Mouse (Mus musculus) intestine, embryonic 16.5 days (tissue): ENCODE results near the gene Usp39. TPM values are rescaled to one million over a fixed set of nuclear protein-coding genes. Genes with fewer than 3 reads are reported as not detected.

Source experiments
- ATAC-seq: fragments of 200-750 bp; cut with Nextera tagmentation; 2 replicates; pipeline ENCODE4 v1.8.0; 2017; ENCODE audit warnings: moderate TSS enrichment, moderate library complexity
- H3K27ac ChIP-seq: fragments of 300-500 bp; sonication (generic); 2 replicates; pipeline ENCODE4 v1.5.1; 2014; ENCODE audit warnings: mild to moderate bottlenecking, low read length
- H3K27me3 ChIP-seq: fragments of 300-500 bp; sonication (generic); replicated peaks from 2 replicates; pipeline ENCODE4 v1.6.1; 2014; ENCODE audit warnings: low read length, control low read depth, mixed read lengths; ENCODE audit not compliant: control insufficient read depth, insufficient read depth
- H3K36me3 ChIP-seq: fragments of 300-500 bp; sonication (generic); 2 replicates; pipeline ENCODE4 v1.6.1; 2014; ENCODE audit warnings: low read length, control low read depth; ENCODE audit not compliant: control insufficient read depth, insufficient read depth
- H3K4me1 ChIP-seq: fragments of 300-500 bp; sonication (generic); 2 replicates; pipeline ENCODE4 v1.6.1; 2014; ENCODE audit warnings: low read length, control low read depth, mixed read lengths; ENCODE audit not compliant: control insufficient read depth, insufficient read depth
- H3K4me2 ChIP-seq: fragments of 300-500 bp; sonication (generic); 2 replicates; pipeline ENCODE4 v1.6.1; 2014; ENCODE audit warnings: low read depth, low read length, control low read depth
- H3K4me3 ChIP-seq: fragments of 300-500 bp; sonication (generic); 2 replicates; pipeline ENCODE4 v1.5.1; 2014; ENCODE audit warnings: mild to moderate bottlenecking, low read length
- H3K9ac ChIP-seq: fragments of 300-500 bp; sonication (generic); 2 replicates; pipeline ENCODE4 v1.6.1; 2014; ENCODE audit warnings: low read depth, low read length
- H3K9me3 ChIP-seq: fragments of 300-500 bp; sonication (generic); 2 replicates; pipeline ENCODE4 v1.6.1; 2016; ENCODE audit warnings: low read length, control low read depth; ENCODE audit not compliant: control insufficient read depth
- WGBS: fragments of 180-500 bp; shearing (Covaris S2); extraction: QIAGEN DNeasy Blood & Tissue Kit; methylation state at CpG from one replicate; pipeline ENCODE4 v1.1.7; 2014; 5-methylcytosine and 5-hydroxymethylcytosine counted together
- polyA plus RNA-seq: library from polyadenylated mRNA; unstranded; fragments of >200 nt; fragmentation: Nextera tagmentation; extraction: Ambion mirVana; gene quantifications from 2 replicates; pipeline ENCODE4 v1.2.1, GENCODE M21; 2015

Gene Usp39
- polyA plus RNA-seq, 1 experiment from 2014 or later, result 33.0 TPM

DNA sequence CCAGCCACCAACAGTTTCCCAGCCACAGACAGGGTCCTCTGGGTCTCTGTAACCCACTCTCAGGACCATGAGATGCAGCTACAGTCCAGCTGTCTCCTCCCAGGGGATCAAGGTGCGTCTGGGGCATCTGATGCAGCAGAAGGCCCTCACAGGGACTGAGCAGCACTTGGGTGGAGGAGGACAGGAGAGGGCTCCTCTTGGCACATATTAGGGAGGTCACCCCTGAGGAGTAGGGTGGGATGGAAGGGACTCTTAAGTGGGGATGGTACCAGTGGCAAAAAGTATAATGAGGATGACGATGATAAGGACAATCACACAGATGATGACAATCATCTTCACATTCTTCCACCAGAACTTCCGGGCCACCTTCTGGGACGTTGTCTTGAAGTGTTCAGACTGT lies 40.3 kb upstream of the Usp39 start:
- Histone ChIP-seq H3K4me1 (peaks cover 18% of the 10 kb centered on the region), H3K27ac (no peak overlapping the region), H3K9ac (no peak overlapping the region), H3K4me3 (no peak overlapping the region), H3K4me2 (no peak overlapping the region), H3K9me3 (no peaks in the 10 kb centered on the region), H3K36me3 (peaks cover 9% of the 10 kb centered on the region), H3K27me3 (no peaks in the 10 kb centered on the region)
- ATAC-seq, result no peak
- 84% methylated on average over 4 of the region's 4 CpGs for WGBS

DNA sequence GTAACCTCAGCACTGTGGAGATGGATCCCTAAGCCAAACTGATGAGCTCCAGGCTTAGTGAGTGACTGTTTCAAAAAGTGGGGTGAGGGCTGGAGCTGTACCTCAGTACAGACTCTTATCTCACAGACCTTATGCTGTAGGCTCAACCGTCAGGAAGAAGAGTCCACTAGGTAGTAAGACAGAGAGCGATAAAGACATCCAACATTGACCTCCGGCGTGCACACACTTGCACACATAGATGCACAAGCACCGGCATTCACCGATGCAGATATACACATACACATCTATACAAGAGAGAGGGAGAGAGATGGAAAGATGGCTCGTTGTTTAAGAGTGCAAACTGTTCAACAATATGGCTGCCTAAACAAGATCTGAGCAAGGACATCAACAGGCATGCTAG lies 39.0 kb upstream of the Usp39 start:
- ATAC-seq, result no peak
- H3K4me3 ChIP-seq, result no peak overlapping the region
- no peak overlapping the region for H3K4me2 ChIP-seq
- no peaks in the 10 kb centered on the region for H3K9me3 ChIP-seq
- no peak overlapping the region for H3K27ac ChIP-seq
- peaks cover 12% of the 10 kb centered on the region for H3K4me1 ChIP-seq
- WGBS, result 90% methylated on average over 7 of the region's 7 CpGs
- H3K36me3 ChIP-seq, result peaks cover 9% of the 10 kb centered on the region
- no peaks in the 10 kb centered on the region for H3K27me3 ChIP-seq
- H3K9ac ChIP-seq, result no peak overlapping the region

DNA sequence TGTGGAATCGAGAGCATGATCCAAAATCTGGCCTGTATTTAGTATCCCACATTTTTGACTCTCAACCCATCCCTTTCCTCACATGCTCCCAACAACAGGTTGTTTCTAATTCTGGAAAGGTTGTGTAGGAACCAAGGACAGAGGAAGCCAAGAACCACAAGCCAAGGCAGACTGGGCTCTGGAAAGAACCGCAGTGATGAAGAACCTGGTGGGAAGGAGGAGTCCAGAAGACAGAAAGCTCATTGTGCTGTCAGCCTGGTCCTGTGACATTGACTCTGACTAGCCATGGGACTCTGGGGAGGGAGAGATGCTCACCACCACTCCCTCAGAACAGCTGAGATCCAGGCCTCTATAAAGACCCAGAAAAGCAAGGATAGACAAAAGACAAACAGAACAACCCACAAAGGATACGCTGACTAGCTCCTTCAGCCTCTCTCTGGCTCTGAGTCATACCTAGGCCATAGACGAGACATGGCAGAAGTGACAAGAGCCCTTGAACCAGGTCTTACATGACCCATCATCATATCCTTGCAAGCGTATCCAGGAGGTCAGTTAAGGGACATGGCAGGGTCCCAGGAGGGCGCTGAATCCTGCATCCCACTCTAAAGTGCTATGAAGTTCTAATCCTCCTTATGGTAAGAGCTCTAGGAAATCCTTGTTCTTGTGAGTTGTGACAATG lies 38.3 kb upstream of the Usp39 start:
- Histone ChIP-seq H3K9me3 (no peaks in the 10 kb centered on the region), H3K9ac (no peak overlapping the region), H3K4me2 (no peak overlapping the region), H3K4me3 (no peak overlapping the region), H3K27me3 (no peaks in the 10 kb centered on the region), H3K4me1 (peaks cover 5% of the 10 kb centered on the region), H3K36me3 (peaks cover 9% of the 10 kb centered on the region), H3K27ac (no peak overlapping the region)
- 86% methylated on average over 6 of the region's 6 CpGs for WGBS
- ATAC-seq, result no peak

DNA sequence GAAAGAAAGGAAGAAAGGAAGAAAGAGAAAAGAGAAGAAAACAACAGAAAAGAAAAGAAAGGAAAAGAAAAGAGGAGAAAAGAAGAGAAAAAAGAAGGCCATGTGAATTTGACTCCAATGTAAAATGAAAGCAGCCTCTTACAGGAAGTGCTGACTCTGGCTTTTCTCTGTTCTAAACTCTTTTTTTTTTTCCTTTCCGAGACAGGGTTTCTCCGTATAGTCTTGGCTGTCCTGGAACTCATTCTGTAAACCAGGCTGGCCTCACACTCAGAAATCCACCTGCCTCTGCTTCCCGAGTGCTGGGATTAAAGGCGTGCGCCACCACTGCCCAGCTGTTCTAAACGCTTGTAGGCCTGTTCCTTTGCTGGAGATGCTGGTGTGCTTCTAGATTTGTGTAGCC lies 37.5 kb upstream of the Usp39 start:
- H3K27ac ChIP-seq, result no peak overlapping the region
- no peak overlapping the region for H3K4me2 ChIP-seq
- peaks cover 9% of the 10 kb centered on the region for H3K36me3 ChIP-seq
- no peak overlapping the region for H3K4me3 ChIP-seq
- H3K9me3 ChIP-seq, result no peaks in the 10 kb centered on the region
- H3K9ac ChIP-seq, result no peak overlapping the region
- 73% methylated on average over 6 of the region's 6 CpGs for WGBS
- no peaks in the 10 kb centered on the region; the same call in 1 of the 2 replicates for H3K4me1 ChIP-seq
- no peak for ATAC-seq
- no peaks in the 10 kb centered on the region for H3K27me3 ChIP-seq

DNA sequence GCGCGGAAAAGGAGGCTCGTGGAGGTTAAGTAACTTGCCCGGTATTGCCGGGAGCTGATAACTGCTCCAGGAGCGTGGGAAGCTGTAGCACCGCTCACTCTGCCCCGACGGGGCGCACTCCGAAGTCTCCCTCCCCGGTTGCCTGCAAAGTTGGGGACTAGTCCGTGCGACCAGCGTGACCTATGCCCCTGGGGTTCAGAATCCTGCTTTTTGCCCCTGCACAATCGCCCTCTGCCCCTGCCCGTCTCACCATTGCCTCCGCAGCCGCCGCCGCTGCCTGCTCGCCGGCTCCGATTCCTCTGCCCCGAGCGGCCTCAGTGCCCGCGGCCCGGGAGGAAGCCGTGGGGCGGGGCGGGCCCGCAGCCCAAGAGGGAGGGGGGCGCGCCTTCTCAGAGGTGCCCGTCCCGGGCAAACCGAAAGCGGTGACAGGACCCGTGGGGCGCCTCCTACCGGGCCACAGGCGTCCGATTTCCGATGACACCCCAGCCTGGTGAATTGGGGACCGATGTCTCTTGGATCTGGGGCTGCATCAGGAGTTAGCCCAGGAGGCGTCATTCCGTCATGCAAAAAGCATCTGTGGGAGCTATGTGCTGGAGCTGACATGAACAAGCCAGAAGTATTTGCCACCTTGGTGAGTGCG lies 35.3 kb upstream of the Usp39 start, which contains the start of gene Vamp5:
TSS of gene Vamp5 (minus strand) at position 338 of the 640 bp plus-strand sequence.
- 1% methylated on average over 39 of the region's 49 CpGs for WGBS

DNA sequence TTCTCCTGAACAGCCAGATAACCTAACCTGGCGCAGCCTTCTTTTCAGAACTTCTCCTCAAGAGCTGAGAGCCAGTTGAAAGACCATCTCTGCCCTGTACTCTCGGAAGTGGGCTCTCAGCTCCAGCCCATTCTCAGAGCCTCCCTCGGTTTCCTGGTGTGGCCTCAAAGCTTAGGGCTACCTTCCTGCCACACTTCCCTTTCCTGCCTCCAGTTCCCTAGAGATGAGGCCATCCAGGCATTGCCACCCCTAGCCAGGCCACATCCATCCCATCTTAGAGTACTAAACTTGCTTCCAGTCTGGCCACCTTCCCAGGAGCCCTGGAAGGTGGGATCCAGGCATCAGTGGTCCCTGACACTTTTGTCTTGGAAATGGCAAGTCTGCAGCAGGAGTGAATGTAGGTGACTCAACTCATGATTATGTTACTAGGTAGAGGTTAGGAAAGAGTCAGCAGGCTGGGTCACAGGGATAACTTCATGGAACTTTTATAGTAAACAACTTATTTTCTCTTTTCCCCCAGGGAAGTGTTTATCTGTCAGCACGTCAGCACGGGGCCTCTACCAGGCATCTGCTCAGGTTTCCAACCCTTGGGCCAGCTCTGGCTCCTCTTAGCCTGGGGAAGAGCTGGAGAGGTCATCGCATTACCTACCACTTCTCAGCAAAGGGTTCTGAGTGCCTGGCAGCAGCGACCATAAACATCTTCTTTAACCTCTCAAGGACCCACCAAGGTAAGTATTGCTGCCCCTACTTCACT lies 34.6 kb upstream of the Usp39 start:
- H3K4me2 ChIP-seq, result peak overlapping the region; percentile 77
- ATAC-seq, result no peak
- WGBS, result 49% methylated on average over 7 of the region's 7 CpGs
- peaks cover 3% of the 10 kb centered on the region; the same call in 1 of the 2 replicates for H3K4me1 ChIP-seq
- H3K36me3 ChIP-seq, result no peaks in the 10 kb centered on the region
- H3K9ac ChIP-seq, result peak overlapping the region; percentile 81
- no peaks in the 10 kb centered on the region for H3K9me3 ChIP-seq
- peak overlapping the region; percentile 67 for H3K4me3 ChIP-seq
- peak overlapping the region; percentile 50 for H3K27ac ChIP-seq
- H3K27me3 ChIP-seq, result no peaks in the 10 kb centered on the region

More for the DNA sequence above, 35.3 kb upstream of the Usp39 start, which contains the start of gene Vamp5:
- Histone ChIP-seq H3K4me3 (peak within 1 kb of the TSS; percentile 67), H3K9ac (peak within 1 kb of the TSS; percentile 81), H3K36me3 (peaks cover 4% of the 10 kb centered on the region), H3K4me2 (peak within 1 kb of the TSS; percentile 77), H3K27ac (peak within 1 kb of the TSS; percentile 50), H3K27me3 (no peaks in the 10 kb centered on the region), H3K9me3 (no peaks in the 10 kb centered on the region), H3K4me1 (no peaks in the 10 kb centered on the region)
- peak; percentile 92 for ATAC-seq

DNA sequence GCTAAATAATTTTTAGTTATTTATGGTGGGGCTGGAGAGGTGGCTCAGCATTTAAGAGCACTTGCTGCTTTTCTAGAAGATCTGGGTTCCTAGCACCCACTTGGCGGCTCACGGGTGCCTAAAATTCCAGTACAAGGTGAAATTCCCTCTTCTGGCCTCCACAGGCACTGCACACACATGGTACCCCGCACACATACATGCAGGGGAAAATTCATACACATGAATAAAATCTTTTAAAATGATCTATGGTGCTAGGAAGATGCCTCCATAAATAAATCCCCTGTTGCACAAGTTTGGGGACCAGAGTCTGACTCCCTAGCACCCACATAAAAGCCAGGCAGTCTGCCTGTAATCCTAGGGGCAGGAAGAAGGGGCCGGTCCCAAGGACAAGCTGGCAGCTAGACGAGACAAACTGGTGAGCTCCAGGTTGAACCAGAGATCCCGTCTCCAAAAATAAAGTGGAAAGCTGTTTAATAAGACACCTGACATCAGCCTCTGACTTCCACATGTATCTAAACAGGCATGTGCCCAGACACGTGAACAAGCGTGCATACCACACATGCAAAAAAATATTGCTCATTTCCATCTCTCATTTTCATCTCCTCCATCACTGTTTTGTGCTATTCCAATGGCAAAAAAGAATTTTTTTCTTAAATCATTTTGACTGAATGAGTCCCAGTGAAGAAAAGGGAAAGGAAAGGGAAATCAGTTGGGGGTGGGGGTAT lies 33.7 kb upstream of the Usp39 start:
- H3K4me2 ChIP-seq, result no peak overlapping the region
- H3K9ac ChIP-seq, result no peak overlapping the region
- no peak overlapping the region for H3K4me3 ChIP-seq
- peaks cover 7% of the 10 kb centered on the region; the same call in 1 of the 2 replicates for H3K4me1 ChIP-seq
- no peaks in the 10 kb centered on the region for H3K9me3 ChIP-seq
- WGBS, result 93% methylated on average over 8 of the region's 8 CpGs
- no peaks in the 10 kb centered on the region for H3K27me3 ChIP-seq
- no peaks in the 10 kb centered on the region for H3K36me3 ChIP-seq
- ATAC-seq, result no peak
- H3K27ac ChIP-seq, result no peak overlapping the region

DNA sequence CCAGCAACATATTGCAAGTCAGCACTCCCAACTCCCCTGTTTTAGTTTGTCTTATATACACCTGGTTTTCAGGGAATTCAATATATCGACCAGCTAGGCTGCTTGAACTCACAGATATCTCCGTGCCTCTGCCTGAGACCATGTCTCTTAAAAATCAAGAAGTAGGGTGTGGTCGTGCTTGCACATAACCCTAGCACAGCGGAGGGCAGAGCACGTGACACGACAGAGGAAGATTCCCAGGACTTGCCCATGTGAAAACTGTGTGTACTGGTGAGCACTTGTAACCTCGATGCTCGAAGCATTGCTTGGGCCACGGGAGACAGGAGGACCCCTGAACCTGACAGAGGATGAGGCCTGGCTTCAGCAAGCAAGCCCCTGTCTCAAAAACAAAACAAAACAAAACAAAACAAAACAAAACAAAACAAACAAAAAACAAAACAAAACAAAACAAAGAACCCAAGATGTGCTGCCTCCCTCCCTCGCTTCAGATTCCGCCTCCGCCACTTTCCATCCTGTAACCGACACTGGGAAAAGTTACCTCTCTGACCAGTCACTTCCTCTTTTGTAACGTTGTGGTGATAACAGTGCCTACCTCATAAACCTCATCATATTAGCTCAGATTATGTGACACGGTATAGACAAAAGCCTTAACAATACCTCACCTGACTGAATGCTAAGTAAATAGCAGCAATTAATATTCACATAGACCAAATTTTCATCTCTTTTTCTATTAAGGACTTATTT lies 30.0 kb upstream of the Usp39 start:
- Histone ChIP-seq H3K4me3 (no peak overlapping the region), H3K9me3 (no peaks in the 10 kb centered on the region), H3K9ac (no peak overlapping the region), H3K36me3 (no peaks in the 10 kb centered on the region), H3K27ac (no peak overlapping the region), H3K27me3 (no peaks in the 10 kb centered on the region), H3K4me2 (no peak overlapping the region), H3K4me1 (peaks cover 25% of the 10 kb centered on the region)
- 68% methylated on average over 15 of the region's 15 CpGs for WGBS
- peak; percentile 43; the same call in 1 of the 2 replicates for ATAC-seq
